Mouse (Mus musculus) heart, postnatal 10 days (tissue): Measurements from ENCODE around the gene Gm21738. TPM values are rescaled to one million over a fixed set of nuclear protein-coding genes. Genes with fewer than 3 reads are reported as not detected.
"Not testable (repeated sequence)": the region's sequence is repeated elsewhere in the genome, so short reads cannot be mapped to it uniquely, and the experiment has no call there.

Source experiments
- DNase-seq, 2 experiments: peaks; one replicate each; pipeline ENCODE4 v3.0.0; 2021
- intact Hi-C: fragments of 180-260 bp; cut with DNase I; formaldehyde crosslinking; loops from one replicate; pipeline ENCODE4 v1.15.1; 2025
- total RNA-seq, 2 experiments: library from RNA; stranded (reverse); gene quantifications; 2 replicates each; pipeline ENCODE4 v1.2.3; 2021

Gene Gm21738
- not detected for total RNA-seq

- intact Hi-C loops, DNase-seq: not testable (repeated sequence)
Observed at GRCm38 (mm10) chr14:19418830-19419229, at the start of gene Gm21738. Gene Gm21738 (minus strand): TSS chr14:19418930.

- intact Hi-C loops, DNase-seq: not testable (repeated sequence)
Observed at GRCm38 (mm10) chr14:19383741-19384140, 35.0 kb downstream of the Gm21738 start.

Other genes with a start within 250 kb of the Gm21738 start
- gene Gm2244, start 131.0 kb upstream of the Gm21738 start, total RNA-seq: not detected
- 1 to 10 TPM; 1.7 to 1.8 TPM for gene Gm2237, start 166.2 kb upstream of the Gm21738 start, total RNA-seq
- gene Gm5458, start 183.7 kb upstream of the Gm21738 start, total RNA-seq: not detected